Mouse (Mus musculus) MEL (cell line): Measurements from ENCODE around the gene Aldh3b2. TPM values are rescaled to one million over a fixed set of nuclear protein-coding genes. Genes with fewer than 3 reads are reported as not detected.

Experiments used
- DNase-seq: peaks from one replicate; pipeline ENCODE4 v3.0.0; 2011; ENCODE audit warnings: low read depth, low spot score
- H3K27ac ChIP-seq: 2 replicates; pipeline ENCODE4 v1.5.1; 2012; ENCODE audit warnings: low read depth, mild to moderate bottlenecking, control low read depth, low read length, moderate library complexity; ENCODE audit not compliant: control insufficient read depth
- H3K27me3 ChIP-seq, 2 experiments: fragments of 150-350 bp in 1 of 2; sonication (generic) in 1 of 2; 2 replicates each; pipeline ENCODE4 v1.6.1; 2012; ENCODE audit warnings: low read length in 2 of 2, mild to moderate bottlenecking in 2 of 2, improper control_type of control experiment in 1 of 2, moderate library complexity in 1 of 2; ENCODE audit not compliant: insufficient read depth in 2 of 2, control insufficient read depth in 1 of 2
- H3K36me3 ChIP-seq, 2 experiments: 2 replicates each; pipeline ENCODE4 v1.6.1; 2012 to 2014; ENCODE audit warnings: low read length in 2 of 2, improper control_type of control experiment in 1 of 2, inconsistent platforms in 1 of 2, mild to moderate bottlenecking in 1 of 2; ENCODE audit not compliant: insufficient read depth in 2 of 2, control insufficient read depth in 1 of 2
- H3K4me1 ChIP-seq, 2 experiments: fragments of 150-350 bp in 1 of 2; sonication (generic) in 1 of 2; 2 replicates each; pipeline ENCODE4 v1.6.1; 2012; ENCODE audit warnings: low read length in 2 of 2, improper control_type of control experiment in 1 of 2, mild to moderate bottlenecking in 1 of 2; ENCODE audit not compliant: insufficient read depth in 2 of 2, control insufficient read depth in 1 of 2
- H3K4me3 ChIP-seq, 2 experiments: fragments of 150-350 bp in 1 of 2; sonication (generic) in 1 of 2; 2 replicates each; pipeline ENCODE4 v1.5.1; 2012; ENCODE audit warnings: low read depth in 2 of 2, low read length in 2 of 2, mild to moderate bottlenecking in 2 of 2, moderate library complexity in 2 of 2, control low read depth in 1 of 2, improper control_type of control experiment in 1 of 2; ENCODE audit not compliant: control insufficient read depth in 1 of 2, insufficient read depth in 1 of 2
- H3K79me2 ChIP-seq: 2 replicates; pipeline ENCODE4 v1.6.1; 2012; ENCODE audit warnings: mild to moderate bottlenecking, low read length, moderate library complexity; ENCODE audit not compliant: control insufficient read depth, poor library complexity, insufficient read depth
- H3K9ac ChIP-seq: 2 replicates; pipeline ENCODE4 v1.6.1; 2012; ENCODE audit warnings: low read depth, mild to moderate bottlenecking, control low read depth, low read length, moderate library complexity; ENCODE audit not compliant: control insufficient read depth, poor library complexity, severe bottlenecking
- H3K9me3 ChIP-seq: fragments of 150-350 bp; sonication (generic); replicated peaks from 2 replicates; pipeline ENCODE4 v1.6.1; 2012; ENCODE audit warnings: mild to moderate bottlenecking, low read length, improper control_type of control experiment, moderate library complexity; ENCODE audit not compliant: insufficient read depth
- BHLHE40 ChIP-seq: IDR thresholded peaks from 2 replicates; pipeline ENCODE4 v1.6.1; 2012; ENCODE audit warnings: low read depth, mild to moderate bottlenecking, inconsistent platforms, low read length, improper control_type of control experiment, borderline replicate concordance
- CTCF ChIP-seq, 3 experiments: IDR thresholded peaks in 2 of 3; conservative IDR thresholded peaks in 1 of 3; 2 replicates each; pipeline ENCODE4 v1.5.1; 2011 to 2012; ENCODE audit warnings: low read length in 3 of 3, low read depth in 2 of 3, mild to moderate bottlenecking in 2 of 3, improper control_type of control experiment in 1 of 3, inconsistent platforms in 1 of 3, mixed read lengths in 1 of 3, moderate library complexity in 1 of 3; ENCODE audit not compliant: control insufficient read depth in 1 of 3, insufficient read depth in 1 of 3, poor library complexity in 1 of 3, severe bottlenecking in 1 of 3
- EP300 ChIP-seq, 2 experiments: IDR thresholded peaks; 2 replicates each; pipeline ENCODE4 v1.6.1; 2011; ENCODE audit warnings: improper control_type of control experiment in 2 of 2, low read length in 2 of 2, low read depth in 1 of 2, mild to moderate bottlenecking in 1 of 2
- MEF2A ChIP-seq: IDR thresholded peaks from 2 replicates; pipeline ENCODE4 v1.6.1; 2014; ENCODE audit warnings: low read depth, mild to moderate bottlenecking, inconsistent platforms, low read length, improper control_type of control experiment; ENCODE audit not compliant: poor library complexity, insufficient replicate concordance, severe bottlenecking; ENCODE audit errors: extremely low read depth
- MXI1 ChIP-seq: IDR thresholded peaks from 2 replicates; pipeline ENCODE4 v1.6.1; 2011; ENCODE audit warnings: mild to moderate bottlenecking, low read depth, low read length, improper control_type of control experiment
- MYB ChIP-seq: IDR thresholded peaks from 2 replicates; pipeline ENCODE4 v1.6.1; 2011; ENCODE audit warnings: mild to moderate bottlenecking, low read depth, low read length, improper control_type of control experiment
- RAD21 ChIP-seq: IDR thresholded peaks from 2 replicates; pipeline ENCODE4 v1.6.1; 2011; ENCODE audit warnings: mild to moderate bottlenecking, low read depth, low read length, improper control_type of control experiment
- RCOR1 ChIP-seq: IDR thresholded peaks from 2 replicates; pipeline ENCODE4 v1.6.1; 2012; ENCODE audit warnings: low read depth, mild to moderate bottlenecking, inconsistent platforms, low read length, improper control_type of control experiment
- SMC3 ChIP-seq: IDR thresholded peaks from 2 replicates; pipeline ENCODE4 v1.6.1; 2011; ENCODE audit warnings: low read depth, low read length, improper control_type of control experiment
- TBP ChIP-seq: IDR thresholded peaks from 2 replicates; pipeline ENCODE4 v1.8.0; 2011; ENCODE audit warnings: low read depth, low read length, improper control_type of control experiment
- polyA plus RNA-seq, 2 experiments: library from polyadenylated mRNA; stranded (reverse) in 1 of 2; unstranded in 1 of 2; fragments of >175 nt in 1 of 2; fragments of >200 nt in 1 of 2; gene quantifications; 2 replicates each; pipeline versions ENCODE4 v1.2.1 to v1.2.4; 2012; ENCODE audit warnings: low replicate concordance in 2 of 2, low read depth in 1 of 2; ENCODE audit not compliant: insufficient read length in 2 of 2, insufficient read depth in 1 of 2, missing spikeins in 1 of 2
- total RNA-seq: library from RNA; depleted of rRNA; stranded (reverse); fragments of 300-350 nt; gene quantifications from 2 replicates; pipeline ENCODE4 v1.2.3, GENCODE M21; 2012

Gene Aldh3b2
- total and polyA plus RNA-seq, 3 experiments: not detected

DNA sequence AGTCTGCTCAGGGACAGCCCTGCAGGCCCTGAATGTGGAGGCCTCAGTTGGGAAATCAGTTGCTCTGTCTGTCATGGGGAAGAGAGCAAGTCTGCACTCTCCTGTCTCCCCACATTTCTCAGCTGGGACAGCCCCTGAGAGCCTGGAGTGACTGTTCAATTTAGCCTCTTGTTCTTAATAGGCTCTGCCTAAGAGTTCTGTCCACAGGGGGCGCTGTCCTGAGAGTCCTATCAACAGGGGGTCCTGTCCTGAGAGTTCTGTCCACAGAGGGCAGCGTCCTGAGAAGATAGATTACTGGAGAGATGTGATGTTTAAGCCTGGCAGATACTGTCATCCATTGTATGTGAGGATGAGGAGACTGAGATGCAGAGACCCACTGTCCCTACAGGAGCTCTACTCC lies 9.7 kb upstream of the Aldh3b2 start:
- no peak overlapping the region for H3K9ac ChIP-seq
- no peaks in the 10 kb centered on the region for H3K79me2 ChIP-seq
- H3K27ac ChIP-seq: no peak overlapping the region
- TF ChIP-seq MEF2A (no peak), BHLHE40 (no peak), CTCF (IDR thresholded peaks at IDR 0.05 in 2 of 3, conservative IDR thresholded peaks at IDR 0.05 in 1 of 3; ENCODE audit: control insufficient read depth in 1 of 3, insufficient read depth in 1 of 3, low read depth in 2 of 3, low read length in 3 of 3, poor library complexity in 1 of 3, severe bottlenecking in 1 of 3) (peak; percentile 42 to 49 (median 45)), RCOR1 (no peak)
- H3K4me1 ChIP-seq: no peaks in the 10 kb centered on the region
- H3K9me3 ChIP-seq: no peaks in the 10 kb centered on the region
- 0 out of 4 replicates have a peak, but pooled peaks cover 0 to 2% of the 10 kb centered on the region in 2 experiments for H3K27me3 ChIP-seq
- H3K4me3 ChIP-seq: no peak overlapping the region
- DNase-seq: peak; percentile 42
- no peaks in the 10 kb centered on the region for H3K36me3 ChIP-seq

DNA sequence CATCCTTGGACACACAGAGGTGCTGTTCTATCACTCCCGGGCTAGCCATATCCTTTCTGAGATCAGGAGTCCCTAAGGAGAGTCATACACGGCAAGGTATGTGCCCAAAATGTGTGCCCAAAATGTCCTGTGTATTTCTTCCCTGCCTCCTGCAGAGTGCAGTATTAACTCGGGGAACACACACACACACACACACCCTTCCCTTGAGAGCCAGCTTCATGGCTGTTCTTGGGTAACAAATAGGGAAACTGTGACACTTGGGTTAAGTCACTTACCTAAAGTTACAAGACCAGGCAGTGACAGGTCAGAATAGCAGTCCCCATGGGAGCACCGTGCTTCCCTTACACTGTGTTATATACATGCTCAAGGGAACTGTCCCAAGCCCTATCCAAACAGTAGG lies 8.1 kb upstream of the Aldh3b2 start:
- Histone ChIP-seq H3K79me2 (no peaks in the 10 kb centered on the region), H3K9me3 (no peaks in the 10 kb centered on the region), H3K36me3 (no peaks in the 10 kb centered on the region), H3K27ac (no peak overlapping the region), H3K9ac (no peak overlapping the region), H3K4me1 (no peaks in the 10 kb centered on the region), H3K27me3 (no peaks in the 10 kb centered on the region), H3K4me3 (no peak overlapping the region)
- TF ChIP-seq SMC3: peak; percentile 20; the same call in 1 of the 2 replicates
- TF ChIP-seq MXI1: no peak
- no peak for TF ChIP-seq EP300 (IDR thresholded peaks at IDR 0.05; ENCODE audit: low read depth in 1 of 2, low read length in 2 of 2)
- peak in 1 of 3 experiments; percentile 17; a peak in 1 of 6 replicates for TF ChIP-seq CTCF (IDR thresholded peaks at IDR 0.05 in 2 of 3, conservative IDR thresholded peaks at IDR 0.05 in 1 of 3; ENCODE audit: control insufficient read depth in 1 of 3, insufficient read depth in 1 of 3, low read depth in 2 of 3, low read length in 3 of 3, poor library complexity in 1 of 3, severe bottlenecking in 1 of 3)
- peak; percentile 20 for TF ChIP-seq RAD21
- TF ChIP-seq MYB: no peak
- DNase-seq: no peak

DNA sequence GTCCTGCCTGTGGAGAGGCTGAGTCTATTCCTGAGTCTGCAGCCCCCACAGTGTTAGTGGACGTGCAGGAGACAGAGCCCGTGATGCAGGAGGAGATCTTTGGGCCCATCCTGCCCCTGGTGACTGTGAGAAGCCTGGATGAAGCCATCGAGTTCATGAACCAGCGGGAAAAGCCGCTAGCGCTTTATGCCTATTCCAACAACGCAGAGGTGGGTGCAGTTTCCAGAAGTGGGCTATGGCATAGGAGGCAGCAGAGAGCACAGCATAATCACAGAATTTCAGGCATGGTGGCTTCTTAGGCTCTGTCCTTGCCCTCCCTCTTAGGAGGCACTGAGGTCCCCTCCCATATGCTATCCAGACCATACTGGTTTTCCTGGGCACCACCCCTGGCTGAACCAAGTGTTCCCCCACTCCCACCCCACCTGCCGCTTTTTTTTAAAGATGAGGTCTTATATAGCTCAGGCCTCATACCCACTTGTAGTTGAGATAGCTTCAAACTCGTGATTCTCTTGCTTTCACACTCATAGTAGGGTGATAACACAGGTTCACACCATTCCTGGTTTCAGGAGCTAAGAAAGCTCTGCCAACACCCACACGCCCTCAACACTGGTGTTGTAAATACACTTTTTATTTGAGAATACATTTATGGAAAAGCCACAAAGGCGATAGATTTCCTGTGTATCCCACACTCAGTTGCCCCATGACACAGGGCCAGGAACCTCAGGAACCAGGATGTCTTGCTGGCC lies 5.6 kb upstream of the Aldh3b2 start:
- Histone ChIP-seq H3K4me3 (no peak overlapping the region), H3K4me1 (no peaks in the 10 kb centered on the region), H3K36me3 (no peaks in the 10 kb centered on the region), H3K27ac (no peak overlapping the region), H3K9me3 (no peaks in the 10 kb centered on the region), H3K9ac (no peak overlapping the region), H3K27me3 (0 out of 4 replicates have a peak, but pooled peaks cover 1 to 2% of the 10 kb centered on the region in 2 experiments), H3K79me2 (no peaks in the 10 kb centered on the region)
- TF ChIP-seq TBP: no peak
- no peak for TF ChIP-seq SMC3
- TF ChIP-seq CTCF (IDR thresholded peaks at IDR 0.05 in 2 of 3, conservative IDR thresholded peaks at IDR 0.05 in 1 of 3; ENCODE audit: control insufficient read depth in 1 of 3, insufficient read depth in 1 of 3, low read depth in 2 of 3, low read length in 3 of 3, poor library complexity in 1 of 3, severe bottlenecking in 1 of 3): peak in 1 of 3 experiments; percentile 6; a peak in 1 of 6 replicates
- no peak for DNase-seq
